Mouse (Mus musculus): ENCODE results near the gene Serpina3j. TPM values are rescaled to one million over a fixed set of nuclear protein-coding genes. Genes with fewer than 3 reads are reported as not detected.

Serpina3j gene
- polyA plus RNA-seq, 2 experiments = not detected

GRCm38 (mm10) chr12:104288336-104288735 lies 26.0 kb upstream of the Serpina3j start:
- DNase-seq (ENCODE audit: low read depth in 3 of 3, low spot score in 3 of 3) (no peak), ATAC-seq (ENCODE audit: insufficient read depth) (no peak)
- Histone ChIP-seq H3K36me3 (replicated peaks; ENCODE audit: control insufficient read depth, insufficient read depth, low read depth) (no peaks in the 10 kb centered on the region), H3K9me3 (ENCODE audit: control insufficient read depth, low read length) (no peaks in the 10 kb centered on the region), H3K9ac (replicated peaks) (no peak overlapping the region), H3K4me3 (ENCODE audit: insufficient read depth in 1 of 2, low read depth in 2 of 2, low read length in 2 of 2) (no peak overlapping the region), H3K27ac (no peak overlapping the region), H3K4me2 (ENCODE audit: low read depth) (no peak overlapping the region), H3K27me3 (ENCODE audit: control insufficient read depth, insufficient read depth, low read length) (no peaks in the 10 kb centered on the region), H3K4me1 (replicated peaks; ENCODE audit: control insufficient read depth in 2 of 2, insufficient read depth in 2 of 2, low read length in 1 of 2) (no peaks in the 10 kb centered on the region)
- TF ChIP-seq EP300 (IDR thresholded peaks at IDR 0.05; ENCODE audit: low read depth) (no peak), CTCF (IDR thresholded peaks at IDR 0.05; ENCODE audit: low read depth) (no peak)

GRCm38 (mm10) chr12:104289872-104290271 lies 24.5 kb upstream of the Serpina3j start:
- 20% methylated on average over 4 of the region's 4 CpGs for WGBS (ENCODE audit: insufficient replicate concordance)
- ATAC-seq (ENCODE audit: insufficient read depth) (no peak), DNase-seq (ENCODE audit: low read depth in 3 of 3, low spot score in 3 of 3) (no peak)
- no peak for TF ChIP-seq CTCF (IDR thresholded peaks at IDR 0.05; ENCODE audit: low read depth)
- Histone ChIP-seq H3K27ac (no peak overlapping the region), H3K27me3 (ENCODE audit: control insufficient read depth, insufficient read depth, low read length) (no peaks in the 10 kb centered on the region), H3K4me2 (ENCODE audit: low read depth) (no peak overlapping the region), H3K9ac (replicated peaks) (no peak overlapping the region), H3K9me3 (ENCODE audit: control insufficient read depth, low read length) (no peaks in the 10 kb centered on the region), H3K4me1 (replicated peaks; ENCODE audit: control insufficient read depth in 2 of 2, insufficient read depth in 2 of 2, low read length in 1 of 2) (no peaks in the 10 kb centered on the region), H3K4me3 (ENCODE audit: insufficient read depth in 1 of 2, low read depth in 2 of 2, low read length in 2 of 2) (no peak overlapping the region), H3K36me3 (replicated peaks; ENCODE audit: control insufficient read depth, insufficient read depth, low read depth) (no peaks in the 10 kb centered on the region)

GRCm38 (mm10) chr12:104293963-104294362 lies 20.4 kb upstream of the Serpina3j start:
- Histone ChIP-seq H3K4me2 (ENCODE audit: low read depth) (no peak overlapping the region), H3K4me3 (ENCODE audit: insufficient read depth in 1 of 2, low read depth in 2 of 2, low read length in 2 of 2) (no peak overlapping the region), H3K27ac (no peak overlapping the region), H3K4me1 (replicated peaks; ENCODE audit: control insufficient read depth in 2 of 2, insufficient read depth in 2 of 2, low read length in 1 of 2) (no peaks in the 10 kb centered on the region), H3K9me3 (ENCODE audit: control insufficient read depth, low read length) (no peaks in the 10 kb centered on the region), H3K27me3 (ENCODE audit: control insufficient read depth, insufficient read depth, low read length) (no peaks in the 10 kb centered on the region), H3K9ac (replicated peaks) (no peak overlapping the region), H3K36me3 (replicated peaks; ENCODE audit: control insufficient read depth, insufficient read depth, low read depth) (no peaks in the 10 kb centered on the region)
- ATAC-seq (ENCODE audit: insufficient read depth) = no peak
- TF ChIP-seq EP300 (IDR thresholded peaks at IDR 0.05; ENCODE audit: low read depth) (no peak), CTCF (IDR thresholded peaks at IDR 0.05; ENCODE audit: low read depth) (no peak)
- WGBS (ENCODE audit: insufficient replicate concordance) = 59% methylated on average over 2 of the region's 2 CpGs
- no peak for DNase-seq (ENCODE audit: low read depth in 3 of 3, low spot score in 3 of 3)

- no peak for DNase-seq (ENCODE audit: low read depth in 3 of 3, low spot score in 3 of 3)
- H3K27me3 ChIP-seq (ENCODE audit: control insufficient read depth, insufficient read depth, low read length) = no peaks in the 10 kb centered on the region
- H3K4me3 ChIP-seq (ENCODE audit: insufficient read depth in 1 of 2, low read depth in 2 of 2, low read length in 2 of 2) = no peak overlapping the region
- H3K36me3 ChIP-seq (replicated peaks; ENCODE audit: control insufficient read depth, insufficient read depth, low read depth) = no peaks in the 10 kb centered on the region
- H3K27ac ChIP-seq = no peak overlapping the region
- no peak overlapping the region for H3K9ac ChIP-seq (replicated peaks)
- ATAC-seq (ENCODE audit: insufficient read depth) = no peak
- no peak overlapping the region for H3K4me2 ChIP-seq (ENCODE audit: low read depth)
- WGBS (ENCODE audit: insufficient replicate concordance) = 66% methylated on average over 2 of the region's 2 CpGs
- H3K4me1 ChIP-seq (replicated peaks; ENCODE audit: control insufficient read depth in 2 of 2, insufficient read depth in 2 of 2, low read length in 1 of 2) = no peaks in the 10 kb centered on the region
- no peaks in the 10 kb centered on the region for H3K9me3 ChIP-seq (ENCODE audit: control insufficient read depth, low read length)
- no peak for TF ChIP-seq EP300 (IDR thresholded peaks at IDR 0.05; ENCODE audit: low read depth)
- no peak for TF ChIP-seq CTCF (IDR thresholded peaks at IDR 0.05; ENCODE audit: low read depth)
These were observed 16.3 kb upstream of the Serpina3j start for GRCm38 (mm10) chr12:104298049-104298448.

GRCm38 (mm10) chr12:104305991-104306390 lies 8.4 kb upstream of the Serpina3j start:
- ATAC-seq (ENCODE audit: insufficient read depth) (no peak), DNase-seq (ENCODE audit: low read depth in 3 of 3, low spot score in 3 of 3) (no peak)
- H3K27ac ChIP-seq = no peak overlapping the region
- H3K27me3 ChIP-seq (ENCODE audit: control insufficient read depth, insufficient read depth, low read length) = no peaks in the 10 kb centered on the region
- no peak overlapping the region for H3K4me2 ChIP-seq (ENCODE audit: low read depth)
- no peaks in the 10 kb centered on the region for H3K9me3 ChIP-seq (ENCODE audit: control insufficient read depth, low read length)
- 60% methylated on average over 4 of the region's 4 CpGs for WGBS (ENCODE audit: insufficient replicate concordance)
- no peak overlapping the region for H3K9ac ChIP-seq (replicated peaks)
- H3K36me3 ChIP-seq (replicated peaks; ENCODE audit: control insufficient read depth, insufficient read depth, low read depth) = no peaks in the 10 kb centered on the region
- TF ChIP-seq EP300 (IDR thresholded peaks at IDR 0.05; ENCODE audit: low read depth) (no peak), CTCF (IDR thresholded peaks at IDR 0.05; ENCODE audit: low read depth) (no peak)
- no peaks in the 10 kb centered on the region for H3K4me1 ChIP-seq (replicated peaks; ENCODE audit: control insufficient read depth in 2 of 2, insufficient read depth in 2 of 2, low read length in 1 of 2)
- no peak overlapping the region for H3K4me3 ChIP-seq (ENCODE audit: insufficient read depth in 1 of 2, low read depth in 2 of 2, low read length in 2 of 2)

GRCm38 (mm10) chr12:104322454-104322853 lies 8.1 kb downstream of the Serpina3j start:
- no peak overlapping the region for H3K27ac ChIP-seq
- H3K4me2 ChIP-seq (ENCODE audit: low read depth) = no peak overlapping the region
- no peak overlapping the region for H3K4me3 ChIP-seq (ENCODE audit: insufficient read depth in 1 of 2, low read depth in 2 of 2, low read length in 2 of 2)
- H3K27me3 ChIP-seq (ENCODE audit: control insufficient read depth, insufficient read depth, low read length) = no peaks in the 10 kb centered on the region
- no peaks in the 10 kb centered on the region for H3K36me3 ChIP-seq (replicated peaks; ENCODE audit: control insufficient read depth, insufficient read depth, low read depth)
- TF ChIP-seq CTCF (IDR thresholded peaks at IDR 0.05; ENCODE audit: low read depth) (no peak), EP300 (IDR thresholded peaks at IDR 0.05; ENCODE audit: low read depth) (no peak)
- no peak overlapping the region for H3K9ac ChIP-seq (replicated peaks)
- no peaks in the 10 kb centered on the region for H3K9me3 ChIP-seq (ENCODE audit: control insufficient read depth, low read length)
- WGBS (ENCODE audit: insufficient replicate concordance) = 25% methylated on average over 1 of the region's 1 CpGs
- DNase-seq (ENCODE audit: low read depth in 3 of 3, low spot score in 3 of 3) = no peak
- no peak for ATAC-seq (ENCODE audit: insufficient read depth)
- no peaks in the 10 kb centered on the region for H3K4me1 ChIP-seq (replicated peaks; ENCODE audit: control insufficient read depth in 2 of 2, insufficient read depth in 2 of 2, low read length in 1 of 2)
